Mouse (Mus musculus) CH12.LX (cell line): ENCODE measurements at regions not wholly inside any gene's neighbourhood (a gene's known extent, or its start where the extent isn't known, plus 50 kb on each side); places are given as distances from the start of the nearest gene placed in this dataset.

Source experiments
- CTCF ChIP-seq, 2 experiments: IDR thresholded peaks in 1 of 2; conservative IDR thresholded peaks in 1 of 2; 2 replicates each; pipeline ENCODE4 v1.5.1; 2011 to 2012; ENCODE audit warnings: low read depth in 2 of 2, low read length in 2 of 2, improper control_type of control experiment in 1 of 2, inconsistent platforms in 1 of 2, mild to moderate bottlenecking in 1 of 2, moderate library complexity in 1 of 2
- E2F4 ChIP-seq: IDR thresholded peaks from 2 replicates; pipeline ENCODE4 v1.6.1; 2011; ENCODE audit warnings: low read depth, low read length, improper control_type of control experiment; ENCODE audit not compliant: insufficient replicate concordance
- ELF1 ChIP-seq: IDR thresholded peaks from 2 replicates; pipeline ENCODE4 v1.6.1; 2014; ENCODE audit warnings: low read depth, mild to moderate bottlenecking, inconsistent platforms, low read length, improper control_type of control experiment
- EP300 ChIP-seq: IDR thresholded peaks from 2 replicates; pipeline ENCODE4 v1.6.1; 2011; ENCODE audit warnings: low read length, improper control_type of control experiment
- IRF4 ChIP-seq: IDR thresholded peaks from 2 replicates; pipeline ENCODE4 v1.6.1; 2014; ENCODE audit warnings: low read depth, mild to moderate bottlenecking, inconsistent platforms, low read length, improper control_type of control experiment
- KAT2A ChIP-seq: IDR thresholded peaks from 2 replicates; pipeline ENCODE4 v1.6.1; 2012; ENCODE audit warnings: low read length, improper control_type of control experiment, inconsistent platforms; ENCODE audit not compliant: insufficient replicate concordance
- MAZ ChIP-seq: IDR thresholded peaks from 2 replicates; pipeline ENCODE4 v1.6.1; 2012; ENCODE audit warnings: low read depth, mild to moderate bottlenecking, inconsistent platforms, low read length, improper control_type of control experiment, moderate library complexity
- POLR2A ChIP-seq: IDR thresholded peaks from 2 replicates; pipeline ENCODE4 v1.6.1; 2011; ENCODE audit warnings: low read depth, mild to moderate bottlenecking, improper control_type of control experiment, low read length
- SMC3 ChIP-seq: IDR thresholded peaks from 2 replicates; pipeline ENCODE4 v1.6.1; 2011; ENCODE audit warnings: low read depth, low read length, improper control_type of control experiment
- TBP ChIP-seq: conservative IDR thresholded peaks from 2 replicates; pipeline ENCODE4 v1.6.1; 2011; ENCODE audit warnings: low read depth, low read length, improper control_type of control experiment
- ZMIZ1 ChIP-seq: IDR thresholded peaks from 2 replicates; pipeline ENCODE4 v1.6.1; 2012; ENCODE audit warnings: low read depth, mild to moderate bottlenecking, inconsistent platforms, low read length, improper control_type of control experiment
- ZNF384 ChIP-seq: IDR thresholded peaks from 2 replicates; pipeline ENCODE4 v1.6.1; 2012; ENCODE audit warnings: low read depth, low read length, improper control_type of control experiment, inconsistent platforms

DNA sequence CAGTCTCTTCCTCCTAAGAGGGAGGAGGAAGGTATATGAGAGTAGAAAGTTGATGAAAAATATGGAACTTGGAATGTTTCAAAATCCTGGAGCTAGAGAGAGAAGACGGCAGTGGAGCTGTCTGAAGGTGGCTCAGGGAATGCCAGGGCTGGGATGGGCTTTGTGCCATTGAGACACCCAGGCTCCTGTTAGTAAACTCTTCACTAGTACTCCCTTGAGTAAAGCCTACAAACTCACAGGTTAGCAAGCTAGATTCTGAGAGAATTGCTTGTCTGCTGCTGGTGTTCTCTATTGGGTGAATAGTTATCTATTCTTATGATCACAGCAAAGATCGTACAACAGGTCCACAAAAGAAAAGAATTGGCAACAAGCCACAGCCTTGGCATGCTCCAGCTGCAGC, 255.3 kb upstream of the Pex5l start:
- TF ChIP-seq IRF4 (no peak), CTCF (conservative IDR thresholded peaks at IDR 0.05 in 1 of 2, IDR thresholded peaks at IDR 0.05 in 1 of 2; ENCODE audit: low read depth in 2 of 2, low read length in 2 of 2) (no peak), ZNF384 (no peak), ELF1 (no peak), POLR2A (no peak), MAZ (no peak), SMC3 (no peak), E2F4 (no peak), KAT2A (no peak), ZMIZ1 (no peak), TBP (no peak), EP300 (no peak)
